6 mouse cellular contexts compared by ENCODE assay signal in the genomic region with DNA sequence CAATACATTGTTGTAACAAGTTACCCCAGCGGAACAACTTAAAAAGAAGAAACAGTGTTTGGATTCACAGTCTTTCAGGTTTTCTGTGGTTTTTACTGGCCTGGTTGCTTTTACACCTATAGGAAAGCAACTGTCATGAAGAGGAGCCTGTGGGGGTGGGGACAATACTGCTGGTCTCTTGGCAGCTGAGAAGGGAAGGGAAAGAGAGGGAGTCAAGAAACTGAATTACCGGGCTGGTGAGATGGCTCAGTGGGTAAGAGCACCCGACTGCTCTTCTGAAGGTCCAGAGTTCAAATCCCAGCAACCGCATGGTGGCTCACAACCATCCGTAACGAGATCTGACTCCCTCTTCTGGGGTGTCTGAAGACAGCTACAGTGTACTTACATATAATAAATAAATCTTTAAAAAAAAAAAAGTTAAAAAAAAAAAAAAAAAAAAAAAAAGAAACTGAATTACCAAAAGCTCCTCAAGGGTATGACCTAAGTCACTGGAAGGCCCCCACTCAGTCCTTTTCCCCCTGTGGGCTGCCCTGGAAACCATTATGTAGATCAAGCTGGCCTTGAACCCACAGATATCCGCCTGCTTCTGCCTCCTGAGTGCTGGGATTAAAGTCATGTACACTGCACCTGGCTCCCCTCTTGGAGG.
DNase-seq lines count a peak whose midpoint lies in the region; ATAC-seq and TF ChIP-seq lines count a peak whose summit lies in the region.
"Not testable (repeated sequence)": the region's sequence is repeated elsewhere in the genome, so short reads cannot be mapped to it uniquely, and the experiment has no call there.

No protein-coding gene starts in this region.

- H3K36me3 ChIP-seq in CH12.LX (replicated peaks in 1 of 2; ENCODE audit: control insufficient read depth in 1 of 2, insufficient read depth in 1 of 2, low read length in 1 of 2); kidney, embryonic 15.5 days; kidney, embryonic 16.5 days (ENCODE audit: insufficient read depth, low read length): not testable (repeated sequence)

- H3K9me3 ChIP-seq in CH12.LX (replicated peaks; ENCODE audit: low read length); kidney, embryonic 15.5 days (replicated peaks); kidney, embryonic 16.5 days (ENCODE audit: low read length): not testable (repeated sequence)

- peaks cover 6 to 28% of the 10 kb centered on the region in 2 experiments for H3K4me1 ChIP-seq in CH12.LX (ENCODE audit: control insufficient read depth in 1 of 2, insufficient read depth in 2 of 2)
- H3K4me1 ChIP-seq in kidney, embryonic 15.5 days; kidney, embryonic 16.5 days (ENCODE audit: insufficient read depth, low read length): not testable (repeated sequence)

- dilution Hi-C loops in CH12.LX (cut with MboI; ENCODE audit: extremely low pct_ligation_motif_present, extremely low pct_unique_long_range_greater_than_20kb, low sequenced_read_pairs): not testable (repeated sequence)

- 72% methylated on average over 7 of the region's 7 CpGs for WGBS in kidney, embryonic 15.5 days
- 75% methylated on average over 4 of the region's 7 CpGs for WGBS in kidney, embryonic 16.5 days

- not testable (repeated sequence) for TF ChIP-seq RAD21 in CH12.LX (IDR thresholded peaks at IDR 0.05; ENCODE audit: low read depth, low read length)

- not testable (repeated sequence) for H3K9ac ChIP-seq in CH12.LX (ENCODE audit: insufficient read depth, low read depth); kidney, embryonic 15.5 days; kidney, embryonic 16.5 days (replicated peaks; ENCODE audit: low read length)

- not testable (repeated sequence) for TF ChIP-seq EP300 in CH12.LX (IDR thresholded peaks at IDR 0.05; ENCODE audit: low read length)

- H3K27ac ChIP-seq in CH12.LX (ENCODE audit: insufficient read depth, low read depth): peak overlapping the region; percentile 23; the same call in 1 of the 2 replicates
- 0 out of 2 replicates have a peak overlapping the region, but pooled peaks have one; percentile 37 for H3K27ac ChIP-seq in kidney, embryonic 15.5 days
- H3K27ac ChIP-seq in kidney, embryonic 16.5 days (ENCODE audit: low read length): peak overlapping the region; percentile 31; the same call in 1 of the 2 replicates

- not testable (repeated sequence) for H3K27me3 ChIP-seq in CH12.LX (replicated peaks); kidney, embryonic 15.5 days; kidney, embryonic 16.5 days (ENCODE audit: insufficient read depth, low read length)

- TF ChIP-seq POLR2A in CH12.LX (IDR thresholded peaks at IDR 0.05; ENCODE audit: low read depth, low read length): not testable (repeated sequence)

- peak; percentile 26 for DNase-seq in CD4-positive helper T cell, adult 2 months (ENCODE audit: low read depth, low spot score)
- DNase-seq in CH12.LX (ENCODE audit: extremely low read depth): peak; percentile 83
- peak; percentile 33 for DNase-seq in R1 (ENCODE audit: low read depth, low spot score)
- peak; percentile 23 for DNase-seq in induced T-regulatory cell, adult 2 months (ENCODE audit: low read depth)

- not testable (repeated sequence) for ATAC-seq in kidney, embryonic 15.5 days (replicated peaks; ENCODE audit: low FRiP score); kidney, embryonic 16.5 days (ENCODE audit: low FRiP score, low TSS enrichment)

- peak overlapping the region; percentile 22; the same call in 1 of the 2 replicates for H3K4me2 ChIP-seq in CH12.LX (ENCODE audit: insufficient read depth, low read depth, poor library complexity, severe bottlenecking)
- not testable (repeated sequence) for H3K4me2 ChIP-seq in kidney, embryonic 15.5 days; kidney, embryonic 16.5 days (replicated peaks; ENCODE audit: low read depth, low read length)

- not testable (repeated sequence) for TF ChIP-seq CTCF in CH12.LX (conservative IDR thresholded peaks at IDR 0.05 in 1 of 2, IDR thresholded peaks at IDR 0.05 in 1 of 2; ENCODE audit: low read depth in 2 of 2, low read length in 2 of 2)

- not testable (repeated sequence) for H3K79me2 ChIP-seq in CH12.LX (replicated peaks; ENCODE audit: control insufficient read depth, extremely low read depth, insufficient read depth, poor library complexity, severe bottlenecking)

- not testable (repeated sequence) for H3K4me3 ChIP-seq in CH12.LX (replicated peaks in 1 of 3; ENCODE audit: low read depth in 2 of 3, low read length in 2 of 3, poor library complexity in 1 of 3); kidney, embryonic 15.5 days (replicated peaks); kidney, embryonic 16.5 days (ENCODE audit: low read length)

- in situ Hi-C loops in CH12.LX (cut with MboI; ENCODE audit: low pct_ligation_motif_present, low pct_unique_long_range_greater_than_20kb, low sequenced_read_pairs): loop anchor here (10.0 to 25.0 kb wide), 2 partner anchors 208 to 421 kb away; no protein-coding TSS in a partner anchor

TF ChIP-seq in CH12.LX, 34 proteins besides CTCF, POLR2A, EP300 and RAD21:
- TF ChIP-seq TBP (conservative IDR thresholded peaks at IDR 0.05; ENCODE audit: low read depth, low read length) (peak; percentile 97), ZNF384 (IDR thresholded peaks at IDR 0.05; ENCODE audit: low read depth, low read length) (peak; percentile 84), ELF1 (IDR thresholded peaks at IDR 0.05; ENCODE audit: low read depth, low read length) (peak; percentile 51; the same call in 1 of the 2 replicates), MAFK (IDR thresholded peaks at IDR 0.05; ENCODE audit: insufficient replicate concordance, low read length) (peak; percentile 68; the same call in 1 of the 2 replicates)

Comparison
In these comparisons a context has a peak if more than half of its experiments do, and no peak if none do; other contexts are left out.
1. DNase-seq: peak in every context shown above with its lines; median percentile 83 in CH12.LX; 33 in R1; 26 in CD4-positive helper T cell, adult 2 months; 23 in induced T-regulatory cell, adult 2 months.